Mouse (Mus musculus): Measurements from ENCODE around the gene Ift81.

DNA sequence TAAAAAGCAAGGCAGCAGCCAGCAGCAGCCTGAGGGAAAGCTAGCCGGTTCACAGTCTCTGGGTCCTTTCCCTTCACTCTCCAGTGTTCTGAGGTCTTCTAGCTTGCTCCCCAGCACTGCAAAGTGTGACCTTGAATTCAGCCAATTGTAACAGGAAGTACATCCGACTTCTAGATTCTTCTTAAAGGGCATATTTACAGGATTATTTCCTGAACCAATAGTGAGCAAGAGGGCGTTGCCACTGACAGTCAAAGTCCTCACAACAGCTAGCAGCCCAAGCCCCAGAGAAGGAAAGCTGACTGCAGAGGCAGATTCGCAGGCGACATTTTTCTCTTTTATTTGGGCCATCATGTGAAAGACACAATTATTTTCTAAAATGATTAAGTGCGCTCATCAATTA lies 65.6 kb downstream of the Ift81 start:
- TF ChIP-seq CTCF (IDR thresholded peaks at IDR 0.05; ENCODE audit: insufficient read depth, low read depth, low read length) (no peak), POLR2A (IDR thresholded peaks at IDR 0.05; ENCODE audit: insufficient read depth, low read depth, low read length) (no peak)

All from olfactory bulb, adult 2 months (tissue).